ENCODE assay signal across 29 mouse cellular contexts in the genomic region with DNA sequence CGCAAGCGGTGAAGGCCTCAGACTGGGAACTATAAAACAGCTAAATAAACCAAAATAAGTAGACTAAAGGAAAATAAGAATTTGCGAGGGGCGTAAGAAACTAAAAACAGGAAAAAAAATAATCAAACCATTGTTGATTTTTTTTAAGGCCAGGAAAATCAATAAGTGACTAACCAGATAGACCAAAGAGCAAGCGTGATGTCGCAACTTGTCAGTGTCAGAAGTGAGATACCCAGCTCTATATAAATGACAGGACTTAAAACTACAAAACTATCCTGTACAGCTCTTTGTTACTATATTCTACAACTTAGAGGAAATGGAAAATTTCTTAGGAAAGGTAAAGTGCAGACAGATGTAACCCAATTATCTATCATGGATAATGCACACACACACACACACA.
"Had no signal": no experiment of that assay in that cellular context is flagged by ENCODE, and none has a peak within 500 bp of the region (broad histone marks: within the 10 kb centered on the region; RNA-seq: fewer than 3 reads in every experiment).

No protein-coding gene starts in this region.

- ATAC-seq: lung, postnatal 0 days; midbrain, embryonic 13.5 days; midbrain, embryonic 15.5 days; midbrain, embryonic 16.5 days had no signal

- H3K4me3 ChIP-seq: left cerebral cortex, adult 2 months; limb, embryonic 10.5 days; limb, embryonic 12.5 days; limb, embryonic 13.5 days; limb, embryonic 15.5 days; liver, embryonic 13.5 days; liver, embryonic 15.5 days; lung, embryonic 15.5 days; megakaryocyte, embryonic 14.5 days; midbrain, embryonic 10.5 days; midbrain, embryonic 12.5 days; midbrain, embryonic 13.5 days; midbrain, embryonic 15.5 days; myocyte; neural tube, embryonic 12.5 days had no signal

- H3K4me1 ChIP-seq: limb, embryonic 10.5 days; limb, embryonic 12.5 days; limb, embryonic 13.5 days; limb, embryonic 15.5 days; liver, embryonic 13.5 days; liver, embryonic 15.5 days; lung, embryonic 15.5 days; megakaryocyte, embryonic 14.5 days; midbrain, embryonic 10.5 days; midbrain, embryonic 12.5 days; midbrain, embryonic 13.5 days; midbrain, embryonic 15.5 days; neural tube, embryonic 12.5 days had no signal

- H3K9me3 ChIP-seq: limb, embryonic 10.5 days; limb, embryonic 12.5 days; limb, embryonic 13.5 days; limb, embryonic 15.5 days; liver, embryonic 13.5 days; liver, embryonic 15.5 days; lung, embryonic 15.5 days; megakaryocyte, embryonic 14.5 days; midbrain, embryonic 10.5 days; midbrain, embryonic 12.5 days; midbrain, embryonic 13.5 days; midbrain, embryonic 15.5 days; neural tube, embryonic 12.5 days had no signal

- H3K27me3 ChIP-seq: limb, embryonic 13.5 days; limb, embryonic 15.5 days; liver, embryonic 13.5 days; liver, embryonic 15.5 days; lung, embryonic 15.5 days; midbrain, embryonic 13.5 days; midbrain, embryonic 15.5 days; neural tube, embryonic 12.5 days had no signal

- H3K27ac ChIP-seq: left cerebral cortex, adult 2 months; limb, embryonic 10.5 days; limb, embryonic 12.5 days; limb, embryonic 13.5 days; limb, embryonic 15.5 days; liver, embryonic 13.5 days; liver, embryonic 15.5 days; lung, embryonic 15.5 days; macrophage; midbrain, embryonic 10.5 days; midbrain, embryonic 12.5 days; midbrain, embryonic 13.5 days; midbrain, embryonic 15.5 days; neural tube, embryonic 12.5 days had no signal

- H3K36me3 ChIP-seq: limb, embryonic 10.5 days; limb, embryonic 12.5 days; limb, embryonic 13.5 days; limb, embryonic 15.5 days; liver, embryonic 13.5 days; liver, embryonic 15.5 days; lung, embryonic 15.5 days; midbrain, embryonic 10.5 days; midbrain, embryonic 12.5 days; midbrain, embryonic 13.5 days; midbrain, embryonic 15.5 days; neural tube, embryonic 12.5 days had no signal

- H3K9ac ChIP-seq: limb, embryonic 12.5 days; limb, embryonic 13.5 days; limb, embryonic 15.5 days; liver, embryonic 13.5 days; liver, embryonic 15.5 days; lung, embryonic 14.5 days; lung, embryonic 15.5 days; midbrain, embryonic 12.5 days; midbrain, embryonic 13.5 days; midbrain, embryonic 15.5 days; neural tube, embryonic 12.5 days had no signal

- DNase-seq: layer of hippocampus, postnatal 36 days; left cerebral cortex, postnatal 4 days; liver, embryonic 13.5 days; lung, adult 18-20 months; lung, adult 2 months; lung, embryonic 14.5 days; lung, postnatal 10 days; lung, postnatal 14 days; lung, postnatal 36 days; lung, postnatal 4 days; midbrain, embryonic 14.5 days had no signal

- H3K4me2 ChIP-seq: limb, embryonic 12.5 days; limb, embryonic 13.5 days; limb, embryonic 15.5 days; liver, embryonic 13.5 days; liver, embryonic 15.5 days; lung, embryonic 14.5 days; lung, embryonic 15.5 days; midbrain, embryonic 11.5 days; midbrain, embryonic 12.5 days; midbrain, embryonic 13.5 days; midbrain, embryonic 15.5 days; neural tube, embryonic 12.5 days had no signal
